Mouse (Mus musculus): ENCODE data around the gene Sfxn5. TPM values are rescaled to one million over a fixed set of nuclear protein-coding genes. Genes with fewer than 3 reads are reported as not detected.

The Sfxn5 gene
- total RNA-seq, 2 experiments from 2014 or later = 6.5 to 8.4 TPM

DNA sequence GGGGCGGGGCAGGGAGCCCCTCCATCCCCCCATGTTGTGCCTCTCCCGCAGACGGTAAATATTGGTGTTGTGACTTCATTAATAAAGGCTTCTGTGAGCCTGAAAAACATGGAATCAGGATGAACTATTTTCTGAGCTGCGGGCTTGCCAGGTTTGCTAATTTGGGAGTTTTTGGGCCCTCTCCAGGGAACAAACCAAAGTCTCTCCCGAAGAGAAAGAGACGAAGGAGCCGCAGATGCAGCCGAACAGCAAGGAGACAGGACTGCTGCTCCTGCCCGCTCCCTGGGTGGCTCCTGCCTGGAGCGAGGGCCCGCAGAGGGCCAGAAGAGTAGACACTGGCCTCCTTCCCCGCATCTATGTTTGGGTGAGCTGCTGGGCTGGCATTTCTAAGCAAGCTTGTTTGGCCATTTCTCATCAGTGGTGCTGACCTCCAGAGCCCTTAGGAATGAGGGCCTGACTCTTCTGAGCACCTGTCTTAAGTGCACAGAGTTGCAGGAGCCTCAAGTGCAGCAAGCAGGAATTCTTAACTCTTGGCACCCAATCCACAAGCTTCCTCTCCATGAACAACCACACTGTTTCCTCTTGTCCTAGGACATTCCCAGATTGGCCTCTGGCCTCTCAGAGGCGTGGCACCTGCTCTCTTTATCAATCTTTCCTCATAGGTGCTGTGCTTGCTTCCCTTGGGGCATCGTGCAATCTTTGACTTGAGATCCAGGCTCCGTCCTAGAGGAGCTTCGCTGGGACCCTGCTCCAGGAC lies 126.9 kb downstream of the Sfxn5 start:
- ATAC-seq (ENCODE audit: poor library complexity, severe bottlenecking) = no peak

DNA sequence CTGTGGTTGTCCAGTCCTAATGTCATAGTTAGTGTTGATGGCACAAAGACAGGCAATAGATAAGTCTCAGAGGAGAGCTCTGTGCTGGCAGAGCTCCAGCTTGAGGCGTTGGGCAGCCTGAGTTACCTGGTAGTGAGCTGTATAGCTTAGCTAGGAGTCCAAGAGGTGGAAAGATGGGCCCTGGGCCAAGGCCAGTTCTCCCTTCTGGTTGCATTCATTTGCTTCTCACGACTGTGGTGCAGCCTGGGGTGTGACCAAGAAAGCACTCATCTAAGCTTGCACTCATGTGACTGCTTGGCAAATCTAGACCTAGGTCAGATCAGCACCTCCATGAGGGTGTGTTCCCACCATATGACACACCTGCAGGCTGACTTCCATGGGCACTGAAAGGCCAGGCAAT lies 135.3 kb downstream of the Sfxn5 start:
- no peak for ATAC-seq (ENCODE audit: poor library complexity, severe bottlenecking)

DNA sequence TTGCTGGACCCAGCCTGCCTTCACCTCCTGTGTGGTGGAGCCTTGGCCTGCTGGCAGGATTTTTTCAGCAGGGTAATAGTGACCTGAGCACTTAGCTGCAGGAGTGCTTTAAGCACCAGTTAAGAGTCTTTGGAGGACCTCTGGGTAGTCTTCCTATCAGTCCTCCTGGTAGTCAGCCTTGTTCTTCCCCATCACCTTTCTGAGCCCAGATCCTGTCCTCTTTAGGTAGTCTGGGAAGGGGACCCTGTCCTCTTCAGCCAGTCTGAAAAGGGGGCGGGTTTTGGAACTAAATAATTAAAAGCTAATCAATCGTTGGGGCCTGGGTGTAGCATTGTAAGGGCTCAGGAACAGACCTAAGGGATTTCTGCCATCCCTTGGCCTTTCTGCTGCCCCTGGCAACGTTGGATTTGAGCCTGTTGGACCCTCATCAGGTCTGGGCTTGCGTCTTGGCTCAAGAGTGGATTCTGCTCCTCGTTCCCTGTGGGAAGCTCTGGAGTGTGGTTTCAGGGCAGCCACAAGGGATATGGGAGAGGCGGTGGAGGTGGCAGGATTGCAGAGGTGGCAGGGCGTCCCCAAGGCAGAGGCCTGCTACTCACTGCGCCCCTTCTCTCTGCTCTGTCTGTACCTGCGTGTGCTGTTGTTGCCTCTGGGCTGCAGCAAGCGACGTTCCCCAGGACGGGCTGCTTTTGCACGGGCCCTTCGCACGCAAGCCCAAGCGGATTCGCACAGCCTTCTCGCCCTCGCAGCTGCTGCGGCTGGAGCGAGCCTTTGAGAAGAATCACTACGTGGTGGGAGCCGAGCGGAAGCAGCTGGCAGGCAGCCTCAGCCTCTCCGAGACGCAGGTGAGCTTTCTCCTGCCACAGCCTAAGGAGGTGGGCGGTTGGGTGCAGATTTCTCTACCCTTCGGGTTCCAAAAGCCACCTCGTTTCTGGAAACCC lies 139.6 kb downstream of the Sfxn5 start:
- no peak for ATAC-seq (ENCODE audit: poor library complexity, severe bottlenecking)

DNA sequence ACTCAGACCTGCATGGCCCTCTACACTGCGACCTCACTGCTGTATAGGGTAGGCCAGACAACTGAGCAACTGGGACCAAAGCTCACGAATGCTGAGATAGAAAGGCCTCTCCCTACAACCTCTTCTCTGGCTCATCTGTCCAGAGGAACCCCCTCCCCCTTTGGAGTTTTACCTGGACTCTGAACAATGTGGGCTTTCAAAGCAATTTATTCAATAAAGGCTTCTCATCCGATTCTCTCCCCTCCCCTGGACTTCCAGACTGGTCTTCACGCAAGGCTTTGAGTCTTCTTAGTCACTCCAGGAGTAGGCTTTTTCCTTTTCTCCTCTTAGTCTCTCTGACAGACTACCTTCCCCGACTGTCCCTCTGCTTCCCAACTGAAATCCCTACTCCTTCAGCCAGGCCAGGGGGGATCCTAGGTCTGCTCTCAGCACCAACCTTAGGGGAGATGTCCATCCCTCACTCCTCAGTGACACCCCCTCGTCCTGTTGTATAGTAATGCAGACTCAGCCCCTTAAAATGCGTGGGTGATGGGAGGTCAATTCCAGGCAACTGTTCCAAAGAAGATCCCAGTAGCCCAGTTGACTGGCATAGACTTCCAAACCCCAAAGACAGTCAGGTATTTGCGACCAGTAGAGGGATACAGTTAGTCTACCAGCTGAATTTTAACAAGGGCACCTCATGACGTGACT lies 141.3 kb downstream of the Sfxn5 start:
- no peak for ATAC-seq (ENCODE audit: poor library complexity, severe bottlenecking)

DNA sequence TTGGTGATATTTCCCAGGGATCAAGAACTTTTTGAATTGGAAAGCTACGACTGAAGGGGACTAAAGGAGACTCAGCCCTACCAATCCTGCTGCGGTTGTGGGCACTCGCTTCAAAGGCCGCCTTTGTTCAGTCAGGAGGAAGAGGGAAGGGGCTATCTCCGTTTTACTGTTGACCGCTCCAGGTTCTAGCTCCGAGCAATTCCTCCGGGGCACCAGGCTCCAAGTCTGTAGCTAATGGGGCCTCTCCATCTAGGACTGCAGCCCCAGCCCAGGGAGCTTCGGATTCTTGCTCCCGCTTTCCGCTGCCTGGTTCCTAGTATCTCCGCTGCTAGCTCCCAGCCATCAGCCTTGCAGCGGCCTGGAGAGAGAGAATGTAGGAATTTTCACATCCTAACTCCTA lies 142.6 kb downstream of the Sfxn5 start:
- ATAC-seq (ENCODE audit: poor library complexity, severe bottlenecking) = no peak

DNA sequence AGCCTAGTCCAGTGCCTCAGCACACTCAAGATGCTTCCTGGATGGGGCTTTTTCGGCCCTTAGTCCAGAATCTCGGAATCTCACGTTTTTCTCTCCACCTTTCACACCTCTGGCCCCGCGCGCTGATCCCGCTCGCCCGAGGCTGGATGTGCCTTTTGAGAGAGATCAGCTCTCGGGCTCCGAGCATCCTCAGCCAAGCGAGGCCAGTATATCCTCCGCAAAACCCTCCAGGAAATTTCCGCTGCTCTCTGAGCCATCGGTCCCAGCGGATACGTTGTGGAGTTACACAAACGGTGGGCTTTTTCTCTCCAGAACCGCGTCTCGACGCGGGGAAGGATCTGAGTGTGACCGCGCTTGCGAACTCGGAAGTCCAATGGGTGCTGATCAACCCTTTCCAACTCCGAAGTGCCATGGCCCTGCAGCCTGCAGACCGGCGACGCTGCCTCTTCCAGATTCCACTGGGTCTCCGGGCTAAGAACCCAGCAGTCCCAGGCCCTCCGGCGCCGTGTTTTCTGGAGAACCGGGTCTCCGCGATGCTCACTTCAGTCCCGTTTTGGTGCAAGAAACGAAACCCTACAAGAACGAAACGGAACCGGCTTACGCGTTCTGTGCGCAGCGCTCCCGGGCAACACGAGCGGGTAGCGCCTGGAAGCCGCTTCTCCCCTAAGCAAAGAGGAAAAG lies 143.2 kb downstream of the Sfxn5 start:
- no peak for ATAC-seq (ENCODE audit: poor library complexity, severe bottlenecking)

DNA sequence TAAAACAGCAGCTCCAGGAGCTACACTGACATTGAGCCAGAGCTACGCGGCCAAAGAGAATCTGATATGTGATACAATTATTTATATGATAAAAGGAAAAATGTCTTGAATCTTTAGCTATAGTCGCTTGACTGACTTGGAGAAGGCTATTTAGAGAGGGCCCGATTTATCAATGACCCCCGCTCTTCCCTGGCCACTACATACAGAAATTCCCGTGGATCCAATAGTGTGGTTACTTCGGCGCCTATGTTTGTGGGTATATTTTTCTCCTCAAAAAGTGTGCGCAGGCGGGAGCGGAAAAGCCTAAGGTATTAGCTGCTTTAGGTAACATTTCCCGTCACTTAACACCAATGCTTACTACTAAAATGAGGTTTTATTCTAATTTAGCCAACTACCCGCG lies 143.9 kb downstream of the Sfxn5 start:
- ATAC-seq (ENCODE audit: poor library complexity, severe bottlenecking) = no peak

DNA sequence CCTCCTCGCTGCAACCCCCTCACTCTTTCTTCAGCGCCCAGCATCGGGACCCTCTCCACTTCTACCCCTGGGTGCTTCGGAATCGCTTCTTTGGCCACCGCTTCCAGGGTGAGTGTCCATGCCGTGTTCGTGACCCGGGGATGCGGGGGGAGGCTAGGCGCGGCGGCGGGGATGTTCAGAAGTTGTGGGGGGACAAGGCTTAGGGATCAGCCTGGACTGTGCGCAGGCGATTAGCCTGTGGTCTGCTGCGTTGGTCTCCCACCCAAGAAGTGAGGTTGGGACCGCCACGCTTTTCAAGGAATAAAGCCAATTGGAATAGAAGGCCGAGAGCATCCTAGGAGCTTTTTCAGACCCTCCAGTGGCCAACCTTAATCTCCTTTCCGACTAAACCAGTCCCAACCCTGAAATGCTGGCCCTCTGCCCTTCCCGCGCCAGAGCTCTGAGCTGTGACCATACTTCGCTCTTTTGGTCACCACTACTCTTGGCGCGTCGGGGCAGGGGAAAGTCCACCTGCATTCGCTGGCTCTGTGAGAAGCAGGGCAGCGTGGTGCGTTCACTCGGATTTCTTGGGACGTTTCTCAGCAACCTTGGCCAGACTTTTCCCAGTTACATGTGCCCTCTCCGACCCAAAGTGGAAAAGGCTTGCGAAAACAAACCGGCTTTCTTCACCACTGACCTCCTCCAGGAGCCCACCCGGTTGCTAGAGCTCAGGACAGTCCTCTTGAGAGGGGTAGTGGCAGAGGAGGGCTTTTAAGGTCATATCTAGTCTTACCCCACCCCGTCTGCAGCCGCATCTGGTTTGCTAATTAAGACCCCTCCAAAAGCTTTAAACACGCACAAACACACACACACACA lies 144.7 kb downstream of the Sfxn5 start:
- no peak for ATAC-seq (ENCODE audit: poor library complexity, severe bottlenecking)

DNA sequence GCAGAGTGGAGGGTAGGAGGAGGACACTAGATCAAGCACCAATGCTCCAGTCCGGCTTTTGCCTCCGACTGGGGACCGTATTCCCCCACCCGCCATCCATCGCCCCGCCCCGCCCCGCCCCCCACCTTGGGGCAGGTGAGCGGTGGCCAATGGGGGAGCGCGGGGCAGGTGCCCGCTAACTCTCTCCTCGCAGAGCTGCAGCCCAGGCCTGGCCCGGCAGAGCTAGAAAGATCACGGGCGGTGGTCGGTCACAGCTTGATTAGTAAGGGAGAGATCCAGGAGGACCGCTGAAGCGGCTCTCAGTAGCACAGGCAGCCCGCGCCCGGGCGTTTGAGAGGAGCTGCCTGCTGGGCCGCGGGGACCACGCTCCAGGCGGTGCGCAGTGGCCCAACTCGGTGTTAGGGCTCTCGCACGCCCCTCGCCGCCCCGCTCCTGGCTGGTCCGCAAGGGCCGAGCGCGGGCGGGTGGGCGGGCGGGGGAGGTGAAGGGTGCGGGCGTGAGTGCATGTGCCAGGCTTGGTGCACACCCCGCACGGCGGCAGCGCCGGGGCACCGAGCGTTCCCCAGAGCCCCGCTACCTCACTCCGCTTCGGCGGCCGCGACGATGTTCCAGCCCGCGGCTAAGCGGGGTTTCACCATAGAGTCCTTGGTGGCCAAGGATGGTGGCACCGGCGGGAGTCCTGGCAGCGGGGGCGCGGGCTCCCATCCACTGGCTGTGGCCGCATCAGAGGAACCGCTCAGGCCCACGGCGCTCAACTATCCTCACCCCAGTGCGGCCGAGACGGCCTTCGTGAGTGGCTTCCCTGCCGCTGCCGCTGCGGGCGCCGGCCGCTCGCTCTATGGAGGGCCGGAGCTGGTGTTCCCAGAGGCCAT lies 145.6 kb downstream of the Sfxn5 start, which contains the start of gene Emx1:
TSS of gene Emx1 (plus strand) at position 99 of the 872 bp plus-strand sequence.
- ATAC-seq (ENCODE audit: poor library complexity, severe bottlenecking) = no peak

DNA sequence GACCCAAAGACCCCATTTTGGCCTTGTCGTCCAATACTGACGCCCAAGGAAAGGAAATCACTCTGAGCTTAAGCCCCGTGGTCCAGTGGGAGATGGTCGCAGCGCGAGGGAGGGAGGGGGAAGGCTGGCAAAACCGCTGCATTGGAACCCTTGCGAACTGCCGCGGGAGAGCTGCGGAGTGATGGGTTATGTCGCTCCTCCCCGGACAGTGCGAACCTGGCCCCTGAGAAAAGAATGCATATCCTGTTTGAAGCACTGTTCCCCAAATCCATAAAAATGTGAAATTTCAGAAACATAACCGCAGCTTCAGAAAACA lies 146.5 kb downstream of the Sfxn5 start:
- ATAC-seq (ENCODE audit: poor library complexity, severe bottlenecking) = no peak

DNA sequence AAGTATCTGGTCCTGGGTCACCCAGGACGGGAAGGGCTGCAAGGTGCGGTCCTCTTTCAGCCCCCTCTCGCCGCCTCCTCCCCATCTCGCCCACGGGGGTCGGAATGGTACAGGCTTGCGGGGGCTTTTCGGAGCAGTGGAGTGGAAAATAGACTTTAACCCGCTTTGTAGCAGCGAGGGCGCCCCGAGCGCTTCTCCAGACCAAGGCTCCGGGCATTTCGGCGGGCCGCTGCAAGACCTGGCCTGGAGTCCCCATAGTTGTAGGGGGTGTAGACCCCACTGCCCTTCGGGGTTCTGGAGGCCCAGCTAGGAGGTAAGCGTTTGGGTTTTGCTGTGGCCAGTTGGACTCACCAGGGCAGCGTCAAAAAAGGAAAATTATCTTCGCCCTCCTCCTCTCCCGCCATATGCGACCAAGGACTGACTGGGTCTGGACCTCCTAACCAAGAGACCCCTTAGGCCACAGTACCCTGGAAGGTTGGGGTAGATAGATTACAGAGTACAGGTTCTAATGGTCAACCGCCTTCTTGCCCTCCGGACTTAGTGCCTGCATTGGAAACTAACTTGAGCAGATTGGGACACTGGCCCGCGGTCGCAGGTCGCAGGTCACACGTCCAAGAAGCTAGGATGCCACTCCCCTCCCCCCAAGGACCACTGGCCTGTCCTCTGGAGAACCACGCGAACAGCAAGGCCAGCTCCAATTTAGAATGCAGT lies 147.0 kb downstream of the Sfxn5 start:
- no peak for ATAC-seq (ENCODE audit: poor library complexity, severe bottlenecking)

DNA sequence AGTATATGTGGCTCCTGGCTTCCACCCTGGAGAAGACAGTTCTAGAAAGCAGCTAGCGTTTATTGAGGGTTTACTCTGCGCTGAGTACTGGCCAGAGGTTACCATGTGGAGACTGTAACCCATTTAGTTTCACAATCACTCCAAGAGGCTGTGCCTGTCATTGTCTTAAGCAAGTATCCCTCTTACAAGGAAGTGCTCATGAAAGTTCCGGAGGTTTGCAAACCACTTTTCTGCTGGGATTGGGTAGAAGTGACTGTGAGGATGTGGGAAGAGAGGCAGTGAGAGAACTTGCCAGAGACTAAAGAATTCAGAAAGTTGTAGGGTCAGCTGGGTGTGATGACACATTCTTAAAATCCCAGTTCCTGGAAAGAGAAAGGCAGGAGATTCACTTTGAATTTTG lies 149.3 kb downstream of the Sfxn5 start:
- ATAC-seq (ENCODE audit: poor library complexity, severe bottlenecking) = no peak

DNA sequence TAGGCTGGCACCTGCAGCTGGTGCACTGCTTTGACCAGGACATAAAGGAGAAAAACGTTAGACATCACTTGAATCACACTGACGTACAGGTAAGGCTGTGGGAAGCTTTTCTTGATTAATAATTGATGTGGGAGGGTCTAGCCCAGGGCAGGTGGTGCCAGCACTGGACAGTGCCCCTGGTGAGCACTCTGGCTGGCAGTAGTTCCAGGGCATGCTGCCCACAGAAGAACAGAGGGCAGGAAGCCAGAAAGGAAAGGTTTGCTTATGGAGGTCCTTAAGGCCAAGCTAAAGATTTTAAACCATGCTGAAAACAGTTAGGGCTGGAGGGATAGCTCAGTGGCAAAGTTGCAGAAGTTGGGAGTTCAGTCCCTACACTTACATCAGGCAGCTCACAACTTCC lies 153.2 kb downstream of the Sfxn5 start:
- ATAC-seq (ENCODE audit: poor library complexity, severe bottlenecking) = no peak

DNA sequence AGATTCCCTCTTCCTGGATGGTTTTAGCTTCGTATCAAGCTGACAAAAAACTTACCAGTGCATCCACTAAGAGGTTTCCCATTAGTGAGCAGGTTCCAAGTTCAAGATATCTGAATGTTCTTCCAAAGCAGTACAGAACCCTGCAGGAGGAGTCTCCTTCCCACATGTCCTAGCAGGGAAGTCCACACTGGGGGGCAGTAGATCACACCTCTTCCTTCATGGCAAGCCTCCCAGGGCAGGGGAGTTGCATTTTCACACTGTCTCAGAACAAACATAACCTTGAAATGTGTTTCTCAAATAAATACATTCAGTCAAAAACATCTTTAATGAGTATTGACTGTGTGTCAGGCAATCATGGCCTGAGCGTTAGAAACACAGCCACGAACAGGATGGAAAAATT lies 153.7 kb downstream of the Sfxn5 start:
- ATAC-seq (ENCODE audit: poor library complexity, severe bottlenecking) = no peak

DNA sequence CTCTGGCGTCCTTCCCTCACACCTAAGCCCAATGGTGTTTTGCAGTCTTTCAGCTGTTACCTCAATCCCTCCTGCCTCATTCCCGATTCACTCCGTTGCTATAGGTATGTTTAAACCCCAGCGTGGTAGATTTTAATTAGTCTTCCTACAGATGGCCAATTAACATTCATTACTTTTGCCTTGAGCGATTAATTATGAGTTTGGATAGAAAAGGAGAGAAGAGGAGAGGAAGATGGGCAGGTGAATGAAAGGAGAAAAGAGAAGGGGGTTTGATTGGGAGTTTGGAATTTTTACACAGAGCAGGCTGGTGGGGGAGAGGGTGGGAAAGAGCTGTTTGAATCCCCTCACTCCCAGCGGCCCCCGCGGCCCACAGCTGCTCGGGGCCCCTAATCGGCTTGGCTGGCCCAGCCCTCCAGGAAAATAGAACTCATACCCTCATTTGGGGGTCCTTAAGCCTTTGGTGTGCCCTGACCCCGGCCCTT lies 167.7 kb downstream of the Sfxn5 start:
- no peak for ATAC-seq (ENCODE audit: poor library complexity, severe bottlenecking)

Data from megakaryocyte, adult 5-6 weeks (primary cell).